Mouse (Mus musculus) testis, adult 2 months (tissue): ENCODE data around the gene Grap2.

Experiments used
- CTCF ChIP-seq: fragments of 200-500 bp; IDR thresholded peaks from 2 replicates; pipeline ENCODE4 v1.5.1; 2012; ENCODE audit warnings: low read depth, mild to moderate bottlenecking, inconsistent platforms, low read length, moderate library complexity; ENCODE audit not compliant: control insufficient read depth, insufficient read depth, insufficient replicate concordance
- POLR2A ChIP-seq: fragments of 200-500 bp; IDR thresholded peaks from 2 replicates; pipeline ENCODE4 v1.6.1; 2012; ENCODE audit warnings: low read depth, mild to moderate bottlenecking, inconsistent platforms, low read length, moderate library complexity; ENCODE audit not compliant: control insufficient read depth

- TF ChIP-seq POLR2A (no peak), CTCF (no peak)
Observed at GRCm38 (mm10) chr15:80562446-80562845, 9.9 kb upstream of the Grap2 start.
